Mouse (Mus musculus) heart, postnatal 0 days (tissue): ENCODE data around the gene Dpm3.

Experiments used
- CTCF ChIP-seq: IDR thresholded peaks from 2 replicates; pipeline ENCODE4 v1.5.1; 2016; ENCODE audit warnings: antibody characterized with exemption, control low read depth, low read depth
- EP300 ChIP-seq: IDR thresholded peaks from 2 replicates; pipeline ENCODE4 v1.6.1; 2016; ENCODE audit warnings: antibody characterized with exemption, low read depth

- no peak for TF ChIP-seq CTCF
- no peak for TF ChIP-seq EP300
These were observed 39.6 kb upstream of the Dpm3 start for GRCm38 (mm10) chr3:89219546-89219945.
